Mouse (Mus musculus): ENCODE measurements around the gene Zfp981. TPM values are rescaled to one million over a fixed set of nuclear protein-coding genes. Genes with fewer than 3 reads are reported as not detected.
A peak's percentile ranks its signal among the peaks of the same experiment; 100 is the strongest.
"Not testable (repeated sequence)": the region's sequence is repeated elsewhere in the genome, so short reads cannot be mapped to it uniquely, and the experiment has no call there.

Gene Zfp981
- polyA plus RNA-seq (2015; fragmentation: Nextera tagmentation; extraction: Ambion mirVana) = 0.05 TPM in 1 of 2 replicates, not detected in the other

GRCm38 (mm10) chr4:146501727-146502126 lies at the start of gene Zfp981:
Gene Zfp981, plus strand, starts transcription at chr4:146502027.
- ATAC-seq (ENCODE audit: insufficient number of reproducible peaks, low FRiP score, low TSS enrichment, low read depth); H3K9ac ChIP-seq; H3K4me2 ChIP-seq (replicated peaks); H3K4me1 ChIP-seq; H3K27me3 ChIP-seq; H3K4me3 ChIP-seq (replicated peaks); H3K27ac ChIP-seq (replicated peaks); H3K36me3 ChIP-seq: not testable (repeated sequence)
- peaks cover 19% of the 10 kb centered on the region for H3K9me3 ChIP-seq (replicated peaks)
- WGBS = 89% methylated on average over 4 of the region's 4 CpGs

GRCm38 (mm10) chr4:146452576-146452975 lies 49.3 kb upstream of the Zfp981 start:
- not testable (repeated sequence) for H3K9ac ChIP-seq; H3K4me2 ChIP-seq (replicated peaks); H3K36me3 ChIP-seq; H3K27ac ChIP-seq (replicated peaks); H3K4me3 ChIP-seq (replicated peaks); H3K4me1 ChIP-seq; ATAC-seq (ENCODE audit: insufficient number of reproducible peaks, low FRiP score, low TSS enrichment, low read depth); H3K27me3 ChIP-seq
- peaks cover 43% of the 10 kb centered on the region for H3K9me3 ChIP-seq (replicated peaks)
- WGBS = 79% methylated on average over 2 of the region's 2 CpGs

- 59% methylated on average over 1 of the region's 1 CpGs for WGBS
- ATAC-seq (ENCODE audit: insufficient number of reproducible peaks, low FRiP score, low TSS enrichment, low read depth) = 0 out of 2 replicates have a peak, but pooled peaks have one; percentile 2
These were observed 47.7 kb upstream of the Zfp981 start for GRCm38 (mm10) chr4:146454170-146454569.

GRCm38 (mm10) chr4:146454896-146455295 lies 46.9 kb upstream of the Zfp981 start:
- H3K27me3 ChIP-seq = no peaks in the 10 kb centered on the region
- no peaks in the 10 kb centered on the region for H3K36me3 ChIP-seq
- H3K4me3 ChIP-seq (replicated peaks) = no peak overlapping the region
- ATAC-seq (ENCODE audit: insufficient number of reproducible peaks, low FRiP score, low TSS enrichment, low read depth) = 0 out of 2 replicates have a peak, but pooled peaks have one; percentile 8
- H3K9me3 ChIP-seq (replicated peaks) = peaks cover 57% of the 10 kb centered on the region
- H3K9ac ChIP-seq = no peak overlapping the region
- 39% methylated on average over 2 of the region's 2 CpGs for WGBS
- no peak overlapping the region for H3K27ac ChIP-seq (replicated peaks)
- no peak overlapping the region for H3K4me2 ChIP-seq (replicated peaks)
- H3K4me1 ChIP-seq = no peaks in the 10 kb centered on the region

More at GRCm38 (mm10) chr4:146454170-146454569, 47.7 kb upstream of the Zfp981 start:
- H3K27ac ChIP-seq (replicated peaks); H3K9ac ChIP-seq; H3K4me1 ChIP-seq; H3K27me3 ChIP-seq; H3K4me2 ChIP-seq (replicated peaks); H3K36me3 ChIP-seq; H3K4me3 ChIP-seq (replicated peaks): not testable (repeated sequence)
- H3K9me3 ChIP-seq (replicated peaks) = peaks cover 52% of the 10 kb centered on the region

- no peaks in the 10 kb centered on the region for H3K36me3 ChIP-seq
- H3K9me3 ChIP-seq (replicated peaks) = peaks cover 57% of the 10 kb centered on the region
- 92% methylated on average over 7 of the region's 7 CpGs for WGBS
These were observed 46.5 kb upstream of the Zfp981 start for GRCm38 (mm10) chr4:146455321-146455721.

DNA sequence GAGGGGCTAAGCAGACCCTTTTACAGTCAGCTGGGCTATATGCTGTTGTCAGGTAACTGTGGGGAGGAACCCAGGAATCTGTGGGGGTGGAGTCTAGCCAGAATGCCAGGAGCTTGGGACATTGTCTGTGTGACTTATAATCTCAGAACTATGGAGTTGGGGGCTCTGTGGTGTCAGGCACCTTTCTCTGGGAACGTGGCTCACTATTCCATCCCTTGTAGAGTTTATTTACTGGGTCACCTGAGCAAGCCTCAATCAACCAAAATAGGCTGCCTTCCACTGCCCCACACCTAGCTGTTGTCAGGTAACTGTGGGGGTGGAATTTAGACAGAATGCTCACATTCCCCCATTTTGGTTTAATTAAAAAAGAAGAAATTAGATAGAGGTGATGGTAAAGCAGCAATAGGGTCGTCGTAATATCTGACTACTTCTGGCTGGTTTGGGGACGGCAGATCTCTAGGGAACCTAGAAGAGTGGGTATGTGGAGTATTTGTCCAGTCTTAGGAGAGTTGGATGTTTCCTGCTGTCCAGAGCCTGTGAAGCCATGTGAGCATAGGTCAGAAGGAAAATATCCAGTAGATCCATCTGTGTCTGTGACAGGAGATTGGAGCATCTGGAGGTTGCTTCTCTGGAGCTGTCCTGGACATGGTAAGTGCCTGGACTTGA lies 45.6 kb upstream of the Zfp981 start:
- no peak for ATAC-seq (ENCODE audit: insufficient number of reproducible peaks, low FRiP score, low TSS enrichment, low read depth)
- Histone ChIP-seq H3K9ac (no peak overlapping the region), H3K9me3 (replicated peaks) (peaks cover 61% of the 10 kb centered on the region), H3K4me1 (no peaks in the 10 kb centered on the region), H3K36me3 (no peaks in the 10 kb centered on the region), H3K27me3 (no peaks in the 10 kb centered on the region), H3K4me2 (replicated peaks) (no peak overlapping the region), H3K27ac (replicated peaks) (no peak overlapping the region), H3K4me3 (replicated peaks) (no peak overlapping the region)
- WGBS = 71% methylated on average over 4 of the region's 4 CpGs

More at GRCm38 (mm10) chr4:146455321-146455721, 46.5 kb upstream of the Zfp981 start:
- no peaks in the 10 kb centered on the region for H3K27me3 ChIP-seq
- peak; percentile 20; the same call in 1 of the 2 replicates for ATAC-seq (ENCODE audit: insufficient number of reproducible peaks, low FRiP score, low TSS enrichment, low read depth)
- H3K4me1 ChIP-seq = no peaks in the 10 kb centered on the region
- no peak overlapping the region for H3K4me3 ChIP-seq (replicated peaks)
- no peak overlapping the region for H3K9ac ChIP-seq
- H3K4me2 ChIP-seq (replicated peaks) = no peak overlapping the region
- H3K27ac ChIP-seq (replicated peaks) = no peak overlapping the region

GRCm38 (mm10) chr4:146457126-146457525 lies 44.7 kb upstream of the Zfp981 start:
- no peaks in the 10 kb centered on the region for H3K27me3 ChIP-seq
- H3K4me2 ChIP-seq (replicated peaks) = no peak overlapping the region
- no peak overlapping the region for H3K9ac ChIP-seq
- no peak overlapping the region for H3K27ac ChIP-seq (replicated peaks)
- ATAC-seq (ENCODE audit: insufficient number of reproducible peaks, low FRiP score, low TSS enrichment, low read depth) = no peak
- H3K36me3 ChIP-seq = no peaks in the 10 kb centered on the region
- WGBS = 54% methylated on average over 2 of the region's 2 CpGs
- peaks cover 61% of the 10 kb centered on the region for H3K9me3 ChIP-seq (replicated peaks)
- H3K4me1 ChIP-seq = no peaks in the 10 kb centered on the region
- H3K4me3 ChIP-seq (replicated peaks) = no peak overlapping the region

DNA sequence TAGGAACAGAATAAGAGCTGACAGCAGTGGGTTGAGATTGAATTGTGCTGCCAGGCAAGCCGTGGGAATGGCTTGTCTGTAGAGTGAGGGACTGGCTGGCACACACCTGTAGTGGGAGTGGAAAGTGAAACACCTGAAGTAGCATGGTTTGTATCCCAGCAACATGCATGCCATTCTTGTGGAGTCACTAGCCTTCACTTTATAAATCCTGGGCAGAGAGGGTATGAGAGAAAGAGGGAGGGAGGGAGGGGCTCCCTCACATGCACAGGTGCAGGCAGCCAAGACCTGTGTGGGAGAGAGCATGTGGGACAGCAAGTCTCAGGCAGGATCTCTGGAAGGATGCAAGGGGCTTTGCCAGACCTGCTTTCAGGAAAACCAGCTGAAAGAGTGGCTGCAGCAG lies 44.1 kb upstream of the Zfp981 start:
- peak; percentile 39 for ATAC-seq (ENCODE audit: insufficient number of reproducible peaks, low FRiP score, low TSS enrichment, low read depth)
- Histone ChIP-seq H3K27me3 (no peaks in the 10 kb centered on the region), H3K4me3 (replicated peaks) (no peak overlapping the region), H3K4me2 (replicated peaks) (no peak overlapping the region), H3K9me3 (replicated peaks) (peaks cover 57% of the 10 kb centered on the region), H3K36me3 (no peaks in the 10 kb centered on the region), H3K4me1 (no peaks in the 10 kb centered on the region), H3K9ac (no peak overlapping the region), H3K27ac (replicated peaks) (no peak overlapping the region)
- WGBS = 64% methylated on average over 1 of the region's 1 CpGs

DNA sequence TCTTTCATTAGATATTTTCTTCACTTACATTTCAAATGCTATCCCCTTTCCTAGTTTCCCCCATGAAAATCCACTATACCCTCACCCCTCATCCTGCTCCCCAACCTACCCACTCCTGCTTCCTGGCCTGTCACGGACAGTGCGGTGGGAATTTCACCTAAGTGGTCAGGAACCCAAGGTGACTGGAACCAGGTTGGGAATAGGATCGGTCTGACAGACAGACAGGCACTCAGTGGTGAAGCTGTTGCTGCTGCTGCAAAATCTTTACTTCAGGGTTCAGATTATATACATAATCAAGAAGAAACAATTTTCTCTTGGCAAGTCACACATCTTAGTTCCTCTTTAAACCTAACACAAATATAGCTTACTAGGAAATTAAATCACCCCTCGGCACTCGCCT lies 42.0 kb upstream of the Zfp981 start:
- ATAC-seq (ENCODE audit: insufficient number of reproducible peaks, low FRiP score, low TSS enrichment, low read depth); H3K36me3 ChIP-seq; H3K4me1 ChIP-seq; H3K9ac ChIP-seq; H3K27ac ChIP-seq (replicated peaks); H3K27me3 ChIP-seq; H3K4me2 ChIP-seq (replicated peaks); H3K4me3 ChIP-seq (replicated peaks): not testable (repeated sequence)
- H3K9me3 ChIP-seq (replicated peaks) = peaks cover 44% of the 10 kb centered on the region
- 77% methylated on average over 5 of the region's 5 CpGs for WGBS

DNA sequence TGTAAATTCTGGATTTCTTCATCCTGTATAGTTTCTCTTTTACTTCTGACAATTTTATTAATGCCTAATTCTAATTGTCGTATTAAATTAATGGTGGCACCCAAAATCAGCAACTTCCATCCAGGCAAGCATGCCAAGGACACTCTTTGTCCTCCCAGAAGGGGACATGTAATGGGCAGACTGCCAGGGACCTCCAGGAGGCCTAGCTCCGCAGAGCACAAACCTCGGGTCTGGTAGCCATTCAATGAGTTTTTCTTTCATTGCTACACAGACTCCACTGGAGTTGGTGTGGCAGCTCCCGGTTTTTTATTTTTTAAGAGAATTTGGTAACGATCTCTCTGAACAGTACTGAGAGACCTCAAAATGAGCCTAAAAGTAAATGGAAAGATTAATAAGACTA lies 41.1 kb upstream of the Zfp981 start:
- H3K36me3 ChIP-seq; H3K27me3 ChIP-seq; H3K4me1 ChIP-seq; H3K9ac ChIP-seq; H3K4me2 ChIP-seq (replicated peaks); H3K27ac ChIP-seq (replicated peaks); H3K4me3 ChIP-seq (replicated peaks): not testable (repeated sequence)
- ATAC-seq (ENCODE audit: insufficient number of reproducible peaks, low FRiP score, low TSS enrichment, low read depth) = 0 out of 2 replicates have a peak, but pooled peaks have one; percentile 12
- WGBS = 75% methylated on average over 5 of the region's 5 CpGs
- peaks cover 40% of the 10 kb centered on the region for H3K9me3 ChIP-seq (replicated peaks)

DNA sequence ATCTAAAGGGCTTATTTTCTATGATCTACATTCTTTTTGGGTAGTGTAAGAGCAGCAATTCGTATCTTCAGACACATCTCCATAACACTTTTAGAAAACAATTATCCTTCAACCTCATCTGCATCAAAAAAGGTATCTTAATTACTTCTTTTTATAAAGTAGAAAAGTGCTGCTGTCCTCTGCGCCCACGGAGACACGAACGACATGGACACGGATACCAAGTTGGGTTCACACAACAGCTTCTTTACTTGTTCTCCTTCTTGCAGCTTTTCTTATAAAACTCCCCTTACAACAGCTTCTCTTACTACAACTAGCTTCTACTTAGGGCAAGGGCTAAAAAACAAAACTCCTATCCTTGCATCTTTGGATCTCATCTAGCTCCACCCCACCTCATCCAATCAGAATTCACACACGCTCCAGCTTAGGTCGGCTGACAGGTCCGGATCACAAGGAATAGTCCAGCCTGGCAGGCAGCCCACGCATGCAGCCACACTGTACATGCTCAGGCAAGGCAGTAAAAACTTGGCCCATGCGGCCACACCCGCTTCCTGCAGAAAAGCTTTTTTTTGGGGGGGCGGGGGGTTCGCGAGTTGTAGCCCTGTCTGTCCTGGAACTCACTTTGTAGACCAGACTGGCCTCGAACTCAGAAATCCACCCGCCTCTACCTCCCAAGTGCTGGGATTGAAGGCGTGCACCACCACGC lies 38.0 kb upstream of the Zfp981 start:
- not testable (repeated sequence) for H3K27me3 ChIP-seq; H3K4me2 ChIP-seq (replicated peaks); ATAC-seq (ENCODE audit: insufficient number of reproducible peaks, low FRiP score, low TSS enrichment, low read depth); H3K4me3 ChIP-seq (replicated peaks); H3K9ac ChIP-seq; H3K4me1 ChIP-seq; H3K36me3 ChIP-seq; H3K27ac ChIP-seq (replicated peaks)
- WGBS = 90% methylated on average over 18 of the region's 19 CpGs
- H3K9me3 ChIP-seq (replicated peaks) = peaks cover 13% of the 10 kb centered on the region

Data from embryonic facial prominence, embryonic 15.5 days (tissue).